Mouse (Mus musculus): ENCODE results near the gene Tesmin. TPM values are rescaled to one million over a fixed set of nuclear protein-coding genes. Genes with fewer than 3 reads are reported as not detected.

The Tesmin gene
- polyA plus RNA-seq, 1 experiment from 2014 or later: 0.27 TPM

DNA sequence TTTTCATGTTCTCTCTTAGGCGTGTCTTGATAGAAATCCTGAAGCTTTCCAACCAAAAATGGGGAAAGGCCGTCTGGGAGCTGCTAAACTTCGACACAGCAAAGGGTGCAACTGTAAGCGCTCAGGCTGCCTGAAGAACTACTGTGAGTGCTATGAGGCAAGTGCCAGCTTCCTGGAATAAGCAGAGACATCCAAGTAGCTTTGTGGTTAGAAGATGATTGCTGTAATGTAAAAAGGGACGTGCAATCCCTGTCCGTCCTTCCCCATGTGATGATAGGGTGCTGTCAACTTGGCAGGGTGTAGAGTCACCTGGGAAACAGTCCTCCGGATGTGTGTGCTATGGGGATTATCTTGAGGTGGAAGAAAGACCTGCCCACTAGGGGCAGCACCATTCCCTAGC, 15.4 kb downstream of the Tesmin start:
- no peaks in the 10 kb centered on the region for H3K4me1 ChIP-seq (ENCODE audit: control insufficient read depth, insufficient read depth, low read length)
- no peak overlapping the region for H3K27ac ChIP-seq (ENCODE audit: low read length)
- no peaks in the 10 kb centered on the region for H3K36me3 ChIP-seq (ENCODE audit: control insufficient read depth, insufficient read depth, low read length)
- 0 out of 2 replicates have a peak, but pooled peaks cover 6% of the 10 kb centered on the region for H3K9me3 ChIP-seq (replicated peaks; ENCODE audit: control insufficient read depth, low read length)
- no peak overlapping the region for H3K4me2 ChIP-seq (ENCODE audit: low read depth, low read length)
- WGBS: 84% methylated on average over 7 of the region's 7 CpGs
- H3K27me3 ChIP-seq (ENCODE audit: control insufficient read depth, insufficient read depth, low read length): no peaks in the 10 kb centered on the region
- H3K4me3 ChIP-seq (replicated peaks; ENCODE audit: low read length): no peak overlapping the region
- no peak for ATAC-seq (ENCODE audit: insufficient read depth, low FRiP score)
- H3K9ac ChIP-seq (ENCODE audit: low read length): no peak overlapping the region

- Histone ChIP-seq H3K4me3 (replicated peaks; ENCODE audit: low read length) (no peak overlapping the region), H3K9ac (ENCODE audit: low read length) (no peak overlapping the region), H3K4me1 (ENCODE audit: control insufficient read depth, insufficient read depth, low read length) (no peaks in the 10 kb centered on the region), H3K4me2 (ENCODE audit: low read depth, low read length) (no peak overlapping the region), H3K27ac (ENCODE audit: low read length) (no peak overlapping the region), H3K36me3 (ENCODE audit: control insufficient read depth, insufficient read depth, low read length) (no peaks in the 10 kb centered on the region), H3K9me3 (replicated peaks; ENCODE audit: control insufficient read depth, low read length) (0 out of 2 replicates have a peak, but pooled peaks cover 6% of the 10 kb centered on the region), H3K27me3 (ENCODE audit: control insufficient read depth, insufficient read depth, low read length) (no peaks in the 10 kb centered on the region)
- no peak for ATAC-seq (ENCODE audit: insufficient read depth, low FRiP score)
- 58% methylated on average over 1 of the region's 1 CpGs for WGBS
These were observed 17.0 kb downstream of the Tesmin start for GRCm38 (mm10) chr19:3405531-3406281.

GRCm38 (mm10) chr19:3414268-3414733, 25.6 kb downstream of the Tesmin start, which contains the start of gene Gal:
Gene Gal (minus strand): TSS chr19:3414544.
- Histone ChIP-seq H3K4me3 (replicated peaks; ENCODE audit: low read length) (peak within 1 kb of the TSS; percentile 37), H3K9ac (ENCODE audit: low read length) (peak within 1 kb of the TSS; percentile 36), H3K9me3 (replicated peaks; ENCODE audit: control insufficient read depth, low read length) (no peaks in the 10 kb centered on the region), H3K27ac (ENCODE audit: low read length) (no peak within 1 kb of the TSS), H3K27me3 (ENCODE audit: control insufficient read depth, insufficient read depth, low read length) (peaks cover 19% of the 10 kb centered on the region), H3K4me1 (ENCODE audit: control insufficient read depth, insufficient read depth, low read length) (peaks cover 7% of the 10 kb centered on the region; the same call in 1 of the 2 replicates), H3K36me3 (ENCODE audit: control insufficient read depth, insufficient read depth, low read length) (no peaks in the 10 kb centered on the region), H3K4me2 (ENCODE audit: low read depth, low read length) (peak within 1 kb of the TSS; percentile 62)
- 4% methylated on average over 37 of the region's 37 CpGs for WGBS
- ATAC-seq (ENCODE audit: insufficient read depth, low FRiP score): 0 out of 2 replicates have a peak, but pooled peaks have one; percentile 9

GRCm38 (mm10) chr19:3419251-3419650, 30.6 kb downstream of the Tesmin start:
- 38% methylated on average over 5 of the region's 5 CpGs for WGBS
- H3K4me2 ChIP-seq (ENCODE audit: low read depth, low read length): no peak overlapping the region
- peak; percentile 38; the same call in 1 of the 2 replicates for ATAC-seq (ENCODE audit: insufficient read depth, low FRiP score)
- no peaks in the 10 kb centered on the region for H3K36me3 ChIP-seq (ENCODE audit: control insufficient read depth, insufficient read depth, low read length)
- H3K4me3 ChIP-seq (replicated peaks; ENCODE audit: low read length): no peak overlapping the region
- H3K27me3 ChIP-seq (ENCODE audit: control insufficient read depth, insufficient read depth, low read length): peaks cover 3% of the 10 kb centered on the region
- H3K27ac ChIP-seq (ENCODE audit: low read length): no peak overlapping the region
- H3K9me3 ChIP-seq (replicated peaks; ENCODE audit: control insufficient read depth, low read length): no peaks in the 10 kb centered on the region
- peaks cover 4% of the 10 kb centered on the region; the same call in 1 of the 2 replicates for H3K4me1 ChIP-seq (ENCODE audit: control insufficient read depth, insufficient read depth, low read length)
- H3K9ac ChIP-seq (ENCODE audit: low read length): no peak overlapping the region

- Histone ChIP-seq H3K9ac (ENCODE audit: low read length) (no peak overlapping the region), H3K9me3 (replicated peaks; ENCODE audit: control insufficient read depth, low read length) (no peaks in the 10 kb centered on the region), H3K27me3 (ENCODE audit: control insufficient read depth, insufficient read depth, low read length) (no peaks in the 10 kb centered on the region), H3K4me3 (replicated peaks; ENCODE audit: low read length) (no peak overlapping the region), H3K27ac (ENCODE audit: low read length) (no peak overlapping the region), H3K36me3 (ENCODE audit: control insufficient read depth, insufficient read depth, low read length) (no peaks in the 10 kb centered on the region), H3K4me2 (ENCODE audit: low read depth, low read length) (no peak overlapping the region), H3K4me1 (ENCODE audit: control insufficient read depth, insufficient read depth, low read length) (no peaks in the 10 kb centered on the region)
- no peak for ATAC-seq (ENCODE audit: insufficient read depth, low FRiP score)
- 70% methylated on average over 6 of the region's 6 CpGs for WGBS
These were observed 33.8 kb downstream of the Tesmin start for GRCm38 (mm10) chr19:3422488-3422887.

DNA sequence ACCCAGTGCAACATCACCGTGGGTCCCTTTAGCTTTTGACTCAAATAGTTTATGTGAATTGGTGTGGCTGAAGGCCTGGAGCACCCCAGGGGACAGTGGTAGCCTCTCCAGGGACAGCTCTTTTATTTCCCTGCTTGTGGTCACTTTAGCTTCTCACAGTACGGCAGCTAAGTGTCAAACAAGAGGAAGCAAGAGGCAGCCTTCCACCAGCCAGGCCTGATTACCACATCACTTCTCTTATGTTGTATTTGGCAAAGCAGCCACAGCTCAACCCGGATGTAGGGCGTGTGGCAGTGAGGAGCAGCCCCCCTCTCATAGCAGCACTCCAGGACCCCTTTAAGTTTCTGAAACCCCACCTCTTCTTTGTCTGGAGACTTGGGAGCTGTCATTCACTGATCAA, 34.3 kb downstream of the Tesmin start:
- no peak overlapping the region for H3K4me3 ChIP-seq (replicated peaks; ENCODE audit: low read length)
- no peaks in the 10 kb centered on the region for H3K36me3 ChIP-seq (ENCODE audit: control insufficient read depth, insufficient read depth, low read length)
- H3K4me1 ChIP-seq (ENCODE audit: control insufficient read depth, insufficient read depth, low read length): no peaks in the 10 kb centered on the region
- H3K27ac ChIP-seq (ENCODE audit: low read length): no peak overlapping the region
- 53% methylated on average over 4 of the region's 4 CpGs for WGBS
- H3K9me3 ChIP-seq (replicated peaks; ENCODE audit: control insufficient read depth, low read length): no peaks in the 10 kb centered on the region
- no peaks in the 10 kb centered on the region for H3K27me3 ChIP-seq (ENCODE audit: control insufficient read depth, insufficient read depth, low read length)
- no peak overlapping the region for H3K4me2 ChIP-seq (ENCODE audit: low read depth, low read length)
- no peak for ATAC-seq (ENCODE audit: insufficient read depth, low FRiP score)
- no peak overlapping the region for H3K9ac ChIP-seq (ENCODE audit: low read length)

DNA sequence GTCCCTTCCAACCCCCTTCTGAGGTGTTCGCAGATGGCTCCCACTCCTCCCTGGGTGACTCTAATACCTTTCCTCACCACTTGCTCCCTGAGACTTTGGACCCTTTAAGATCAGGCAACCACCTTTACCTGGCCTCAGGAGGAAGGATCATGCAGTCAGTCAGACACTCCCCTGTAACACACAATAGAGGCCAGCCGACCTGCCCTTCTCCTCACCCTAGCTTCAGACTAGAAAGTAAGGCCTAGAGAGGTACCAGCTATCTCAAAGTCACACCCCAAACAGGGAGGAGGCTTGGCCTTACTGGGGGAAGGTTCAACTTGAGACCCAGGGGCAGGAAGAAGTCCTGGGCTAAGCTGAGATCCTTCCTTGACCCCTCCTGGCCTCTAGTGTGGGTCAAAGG, 35.6 kb downstream of the Tesmin start:
- Histone ChIP-seq H3K27me3 (ENCODE audit: control insufficient read depth, insufficient read depth, low read length) (no peaks in the 10 kb centered on the region), H3K4me3 (replicated peaks; ENCODE audit: low read length) (no peak overlapping the region), H3K36me3 (ENCODE audit: control insufficient read depth, insufficient read depth, low read length) (no peaks in the 10 kb centered on the region), H3K4me1 (ENCODE audit: control insufficient read depth, insufficient read depth, low read length) (no peaks in the 10 kb centered on the region), H3K9ac (ENCODE audit: low read length) (no peak overlapping the region), H3K9me3 (replicated peaks; ENCODE audit: control insufficient read depth, low read length) (no peaks in the 10 kb centered on the region), H3K4me2 (ENCODE audit: low read depth, low read length) (no peak overlapping the region), H3K27ac (ENCODE audit: low read length) (no peak overlapping the region)
- 65% methylated on average over 2 of the region's 2 CpGs for WGBS
- ATAC-seq (ENCODE audit: insufficient read depth, low FRiP score): peak; percentile 75; the same call in 1 of the 2 replicates

GRCm38 (mm10) chr19:3428057-3428830, 39.6 kb downstream of the Tesmin start:
- Histone ChIP-seq H3K27me3 (ENCODE audit: control insufficient read depth, insufficient read depth, low read length) (no peaks in the 10 kb centered on the region), H3K36me3 (ENCODE audit: control insufficient read depth, insufficient read depth, low read length) (no peaks in the 10 kb centered on the region), H3K4me2 (ENCODE audit: low read depth, low read length) (no peak overlapping the region), H3K27ac (ENCODE audit: low read length) (no peak overlapping the region), H3K4me1 (ENCODE audit: control insufficient read depth, insufficient read depth, low read length) (no peaks in the 10 kb centered on the region), H3K9me3 (replicated peaks; ENCODE audit: control insufficient read depth, low read length) (no peaks in the 10 kb centered on the region), H3K9ac (ENCODE audit: low read length) (no peak overlapping the region), H3K4me3 (replicated peaks; ENCODE audit: low read length) (no peak overlapping the region)
- ATAC-seq (ENCODE audit: insufficient read depth, low FRiP score): no peak
- WGBS: 79% methylated on average over 15 of the region's 15 CpGs
